Mouse (Mus musculus): ENCODE measurements around the gene Inpp5a. TPM values are rescaled to one million over a fixed set of nuclear protein-coding genes. Genes with fewer than 3 reads are reported as not detected.

The Inpp5a gene
- total RNA-seq, 2 experiments from 2014 or later = 48.2 to 49.4 TPM

DNA sequence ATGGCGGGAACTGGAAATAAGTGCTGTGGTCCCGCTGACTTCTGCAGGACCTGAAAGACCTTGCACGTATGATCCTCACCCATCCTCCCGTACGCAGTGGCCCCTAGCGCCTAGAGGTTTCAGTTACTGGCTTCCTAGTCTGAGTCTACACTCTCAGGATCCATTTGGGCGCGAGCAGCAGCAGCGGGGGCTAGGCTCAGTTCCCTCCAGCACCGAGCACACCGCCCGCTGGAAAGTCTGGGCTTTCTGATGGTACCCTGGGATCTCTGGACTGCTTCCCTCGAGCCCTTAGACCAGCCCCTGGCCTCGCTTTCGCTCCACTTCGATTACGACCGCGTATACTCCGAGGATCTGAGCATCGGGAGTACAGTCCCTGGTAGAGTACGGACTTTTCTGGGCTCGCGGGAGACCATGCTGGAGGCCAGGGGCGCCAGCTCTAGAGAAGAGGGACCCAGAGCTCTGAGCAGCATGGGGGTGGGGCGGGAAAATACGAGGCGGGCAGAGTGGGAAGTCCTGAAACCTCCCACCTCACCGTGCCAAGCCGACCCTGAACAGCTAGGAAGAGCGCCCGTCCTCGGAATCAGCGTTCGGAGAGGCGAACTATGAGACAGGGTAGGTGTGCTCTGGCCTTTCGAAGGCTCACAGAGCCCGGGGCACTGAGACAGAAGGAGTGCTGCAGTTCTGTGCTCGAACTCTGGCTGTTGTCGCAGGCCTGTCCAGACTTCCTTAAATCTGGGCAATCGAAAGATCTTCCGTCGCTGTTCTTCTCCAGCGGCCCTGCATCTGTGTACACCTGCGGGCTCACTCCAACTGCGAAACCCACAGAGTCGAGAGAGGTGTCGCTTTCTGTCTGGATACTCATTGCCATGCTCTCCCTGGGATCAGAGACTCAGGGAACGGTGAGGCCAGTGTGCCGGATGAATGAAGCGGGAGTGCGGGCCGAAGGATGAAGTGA, 195.6 kb downstream of the Inpp5a start:
- DNase-seq (ENCODE audit: low spot score in 2 of 2) = no peak
- intact Hi-C loops (cut with DNase I) = no loop called here

- intact Hi-C loops (cut with DNase I) = no loop called here
- no peak for DNase-seq (ENCODE audit: low spot score in 2 of 2)
Measured at GRCm38 (mm10) chr7:139585183-139585821, 196.4 kb downstream of the Inpp5a start.

DNA sequence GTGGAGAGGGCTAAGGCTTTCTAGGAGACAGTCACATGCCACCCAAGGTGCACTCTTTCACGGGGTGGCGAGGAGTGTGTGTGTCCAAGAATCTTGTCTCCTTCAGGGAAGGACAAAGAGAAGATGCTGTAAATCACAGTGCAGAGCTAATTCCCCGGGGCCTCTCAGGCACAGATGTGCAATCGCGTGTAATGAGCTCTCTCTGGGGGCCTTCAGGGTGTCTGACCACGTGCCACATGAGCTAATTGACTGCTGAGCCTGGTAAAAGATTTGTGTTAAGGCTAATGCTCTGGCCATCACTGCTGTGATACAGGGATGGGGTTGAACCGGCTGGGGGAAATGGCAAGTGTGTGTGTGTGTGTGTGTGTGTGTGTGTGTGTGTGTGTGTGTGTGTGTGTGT, 199.0 kb downstream of the Inpp5a start:
- DNase-seq (ENCODE audit: low spot score in 2 of 2) = no peak
- intact Hi-C loops (cut with DNase I) = loop anchor here (2.0 kb wide), 1 partner anchor 103 kb away; no protein-coding TSS in a partner anchor

DNA sequence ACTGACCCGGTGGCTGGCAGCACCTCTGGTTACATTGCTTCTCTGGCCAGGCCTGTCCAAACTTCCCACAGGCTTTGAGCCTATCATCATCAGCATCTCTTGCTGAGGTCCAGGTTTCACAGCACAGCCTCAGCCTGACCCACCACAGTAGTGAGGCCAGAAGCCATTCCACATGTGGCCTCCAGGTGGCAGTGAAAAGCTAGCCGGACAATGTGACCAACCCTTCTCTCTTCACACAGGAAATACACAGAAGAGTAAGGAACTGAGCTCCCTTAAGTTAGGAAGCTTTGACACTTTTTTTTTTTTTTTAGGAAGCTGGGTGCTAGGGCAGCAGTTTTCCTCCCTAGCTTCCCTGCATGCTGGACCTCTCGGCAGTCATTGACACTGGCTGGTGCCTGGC, 201.4 kb downstream of the Inpp5a start:
- DNase-seq (ENCODE audit: low spot score in 2 of 2) = peak in 1 of 2 experiments; percentile 45
- intact Hi-C loops (cut with DNase I) = no loop called here

GRCm38 (mm10) chr7:139591311-139591710, 202.4 kb downstream of the Inpp5a start:
- intact Hi-C loops (cut with DNase I) = no loop called here
- DNase-seq (ENCODE audit: low spot score in 2 of 2) = no peak

- DNase-seq (ENCODE audit: low spot score in 2 of 2) = no peak
- intact Hi-C loops (cut with DNase I) = no loop called here
Measured at GRCm38 (mm10) chr7:139595311-139595710, 206.4 kb downstream of the Inpp5a start.

GRCm38 (mm10) chr7:139595862-139596261, 207.0 kb downstream of the Inpp5a start:
- no peak for DNase-seq (ENCODE audit: low spot score in 2 of 2)
- intact Hi-C loops (cut with DNase I) = no loop called here

DNA sequence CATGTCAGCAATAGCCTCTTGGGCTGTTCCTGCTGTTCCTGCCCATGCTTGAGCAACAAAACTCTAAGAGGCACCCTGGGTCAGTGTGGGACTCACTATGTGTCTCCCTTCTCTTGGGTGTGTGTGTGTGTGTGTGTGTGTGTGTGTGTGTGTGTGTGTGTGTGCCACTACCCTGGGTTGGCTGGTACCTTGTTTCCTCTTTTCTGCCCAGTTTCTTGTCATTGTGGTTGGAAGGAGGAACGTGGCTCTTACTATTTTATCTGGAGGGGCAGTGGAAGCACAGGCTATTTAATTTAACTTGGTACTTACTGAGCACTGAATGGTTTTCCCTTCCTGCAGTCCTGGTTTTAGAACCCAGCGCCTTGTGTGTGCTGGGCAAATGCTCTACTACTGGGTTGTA, 221.4 kb downstream of the Inpp5a start:
- no peak for DNase-seq (ENCODE audit: low spot score in 2 of 2)
- intact Hi-C loops (cut with DNase I) = loop anchor here (10.0 kb wide), 1 partner anchor 454 kb away; no protein-coding TSS in a partner anchor

GRCm38 (mm10) chr7:139615767-139616766, 227.2 kb downstream of the Inpp5a start:
- peak; percentile 82 to 83 for DNase-seq (ENCODE audit: low spot score in 2 of 2)
- intact Hi-C loops (cut with DNase I) = loop anchor here (10.0 kb wide), 1 partner anchor 449 kb away; no protein-coding TSS in a partner anchor

- DNase-seq (ENCODE audit: low spot score in 2 of 2) = peak in 1 of 2 experiments; percentile 43
- intact Hi-C loops (cut with DNase I) = no loop called here
Measured at GRCm38 (mm10) chr7:139622568-139622967, 233.7 kb downstream of the Inpp5a start.

DNA sequence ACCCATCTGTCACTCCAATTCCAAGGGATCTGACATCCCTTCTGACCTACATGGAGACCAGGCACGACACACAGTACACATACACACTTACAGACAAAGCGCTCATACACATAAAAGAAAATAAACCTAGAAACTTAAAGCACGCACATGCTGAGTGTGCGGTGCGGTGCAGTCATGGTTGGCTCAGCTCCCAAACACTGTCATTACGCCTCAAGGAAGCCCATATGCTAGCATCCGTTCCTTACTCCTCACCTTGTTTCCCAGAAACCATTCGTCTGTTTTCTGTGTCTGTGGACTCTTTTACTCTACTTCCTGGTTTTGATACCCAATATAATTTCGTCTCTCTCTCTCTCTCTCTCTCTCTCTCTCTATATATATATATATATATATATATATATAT, 236.2 kb downstream of the Inpp5a start:
- intact Hi-C loops (cut with DNase I) = no loop called here

More for the DNA sequence above, 236.2 kb downstream of the Inpp5a start:
- DNase-seq (ENCODE audit: low spot score in 2 of 2) = no peak

Other genes with a start within 250 kb of the Inpp5a start
- gene Lrrc27, start 176.1 kb upstream of the Inpp5a start, total RNA-seq (2021) = 1 to 10 TPM; 5.9 to 6.0 TPM
- gene Stk32c, start 175.8 kb upstream of the Inpp5a start, total RNA-seq (2021) = 100 to 1,000 TPM; 129 to 146 TPM
- 10 to 100 TPM; 10.4 to 10.9 TPM for gene Pwwp2b, start 140.6 kb upstream of the Inpp5a start, total RNA-seq (2021)
- gene Nkx6-2, start 193.7 kb downstream of the Inpp5a start, total RNA-seq (2021) = 1 to 10 TPM; 1.5 to 4.7 TPM